Mouse (Mus musculus) lung, postnatal 36 days (tissue): Measurements from ENCODE around the gene Trnau1ap.
"Not testable (repeated sequence)": the region's sequence is repeated elsewhere in the genome, so short reads cannot be mapped to it uniquely, and the experiment has no call there.

Experiments
- DNase-seq: peaks from one replicate; pipeline ENCODE4 v3.0.0; 2022; ENCODE audit warnings: mixed read lengths

The Trnau1ap gene

DNA sequence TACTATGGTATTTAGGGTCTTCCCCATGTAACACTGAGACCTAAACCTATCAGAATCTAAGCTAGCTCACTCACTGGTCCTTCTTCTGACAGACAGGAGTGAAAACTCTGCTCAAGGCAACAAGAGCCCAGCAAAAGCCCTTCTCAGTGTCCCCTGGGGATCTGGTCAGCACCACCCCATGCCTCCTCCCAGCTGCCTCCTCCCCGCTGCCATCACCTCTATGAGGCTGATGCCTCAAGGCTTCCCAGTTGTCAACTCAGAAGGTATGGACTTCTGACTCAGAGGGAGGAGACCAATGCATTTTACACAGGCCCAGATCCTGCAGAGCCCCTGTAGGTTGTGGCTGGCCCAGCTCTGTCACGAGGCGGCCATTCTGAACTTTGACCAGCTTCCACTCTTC, 12.1 kb upstream of the Trnau1ap start:
- no peak for DNase-seq

DNA sequence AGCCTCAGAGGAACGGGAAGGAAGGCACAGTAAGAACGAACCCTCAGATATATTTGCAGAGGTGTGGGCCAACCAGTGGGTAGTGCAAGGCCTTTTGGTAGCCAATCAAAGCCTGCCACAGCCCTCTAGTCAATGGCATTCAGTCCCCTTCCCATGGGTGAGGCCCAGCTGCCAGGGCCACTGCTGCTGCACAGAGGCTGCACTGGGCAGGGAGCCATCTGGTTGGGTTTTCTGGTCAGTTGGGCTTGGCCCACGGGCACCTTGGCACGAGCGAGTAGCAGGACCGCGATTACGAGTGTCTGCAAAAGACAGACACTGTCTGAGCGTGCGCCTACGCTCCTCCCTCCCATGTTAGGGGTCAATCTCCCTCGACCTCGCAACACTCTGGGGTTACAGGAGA, 9.6 kb upstream of the Trnau1ap start:
- DNase-seq, result peak; percentile 7

DNA sequence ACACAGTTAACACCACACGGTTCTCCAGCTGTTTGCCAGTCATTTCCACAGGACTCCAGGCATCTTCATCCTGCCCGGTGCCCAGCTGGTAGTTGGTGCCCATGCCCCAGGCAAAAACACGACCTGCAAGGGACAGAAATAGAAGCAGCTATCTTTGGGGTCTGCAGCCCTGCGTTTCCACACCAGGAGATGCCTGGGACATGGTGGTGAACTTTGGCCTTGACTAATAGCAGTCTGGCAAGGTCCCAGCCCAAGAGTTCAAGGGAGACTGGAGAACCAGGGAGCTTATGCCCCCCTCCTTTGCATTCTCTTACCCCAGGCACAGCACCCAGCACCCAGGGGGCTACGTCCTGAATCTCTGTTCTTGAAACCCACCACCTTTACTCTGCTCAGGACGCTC, 3.5 kb upstream of the Trnau1ap start:
- no peak for DNase-seq

DNA sequence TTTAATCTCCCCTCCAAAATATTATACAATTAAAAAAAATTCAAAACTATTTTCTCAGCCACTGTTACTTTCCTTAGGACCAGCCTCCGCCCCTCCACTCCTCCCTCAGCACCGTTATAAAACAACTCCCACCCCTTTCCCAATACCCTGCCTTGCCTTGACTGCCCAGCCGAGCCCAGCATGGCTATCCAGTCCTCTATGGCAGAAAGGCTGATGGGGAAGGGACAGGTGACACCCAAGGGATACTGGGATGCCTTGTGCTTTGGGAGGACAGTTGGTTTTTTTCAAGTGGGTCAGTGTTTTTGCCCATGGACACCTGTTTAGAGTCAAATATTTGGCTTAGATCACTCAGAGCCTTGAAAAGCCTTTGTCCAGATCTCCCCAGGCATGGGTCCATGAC, 2.6 kb upstream of the Trnau1ap start:
- DNase-seq, result no peak

DNA sequence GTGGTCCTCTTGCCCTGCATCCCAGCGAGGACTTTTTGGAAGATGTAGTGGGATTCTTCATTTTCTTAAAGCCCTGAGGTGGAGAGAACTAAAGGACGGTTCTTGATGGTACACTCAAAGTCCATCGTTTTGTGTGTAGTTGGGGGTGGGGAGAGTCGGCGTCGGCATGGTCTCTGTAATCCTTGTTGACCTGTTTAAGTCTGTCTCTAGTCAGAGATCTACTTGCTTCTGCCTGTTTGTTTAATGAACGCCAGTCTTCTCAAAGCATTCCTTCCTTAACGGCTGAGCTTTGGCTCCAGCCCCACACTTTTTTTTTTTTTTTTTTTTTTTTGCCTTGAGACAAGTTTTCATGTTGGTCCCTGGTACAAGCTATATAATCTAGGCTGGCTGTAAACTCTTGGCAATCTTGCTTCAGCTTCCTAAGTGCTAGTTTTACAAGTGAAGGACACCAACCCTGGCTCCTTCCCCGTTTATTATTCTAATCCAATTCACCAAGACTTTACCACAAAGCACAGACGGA, 557 bp upstream of the Trnau1ap start:
- DNase-seq, result no peak

DNA sequence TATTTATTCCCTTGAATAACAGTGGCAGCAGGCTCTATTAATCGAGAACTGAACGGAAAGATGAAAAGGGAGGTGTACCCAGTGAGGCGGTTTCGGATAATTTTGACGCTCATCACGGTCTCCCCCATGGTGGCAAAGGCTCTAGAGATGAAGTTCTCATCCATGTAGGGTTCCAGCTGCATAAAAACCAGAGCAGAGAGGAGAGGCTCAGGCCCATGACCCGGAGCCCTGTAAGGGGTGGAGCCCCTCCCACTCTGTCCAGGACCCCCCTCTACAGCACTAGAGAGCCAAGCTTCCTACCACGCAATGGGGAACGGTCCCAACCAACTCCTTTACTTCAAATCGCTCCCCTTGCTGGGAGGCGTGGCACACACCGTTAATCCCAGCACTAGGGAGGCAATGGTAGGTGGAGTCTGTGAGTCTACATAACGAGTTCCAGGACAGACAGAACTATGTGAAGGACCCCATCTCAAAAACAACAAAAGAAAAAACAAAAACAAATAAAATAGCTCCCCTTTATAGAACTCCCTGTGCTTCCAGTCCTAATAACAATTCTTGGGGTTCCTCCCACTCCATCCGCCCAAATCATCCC, 851 bp downstream of the Trnau1ap start:
- no peak for DNase-seq

DNA sequence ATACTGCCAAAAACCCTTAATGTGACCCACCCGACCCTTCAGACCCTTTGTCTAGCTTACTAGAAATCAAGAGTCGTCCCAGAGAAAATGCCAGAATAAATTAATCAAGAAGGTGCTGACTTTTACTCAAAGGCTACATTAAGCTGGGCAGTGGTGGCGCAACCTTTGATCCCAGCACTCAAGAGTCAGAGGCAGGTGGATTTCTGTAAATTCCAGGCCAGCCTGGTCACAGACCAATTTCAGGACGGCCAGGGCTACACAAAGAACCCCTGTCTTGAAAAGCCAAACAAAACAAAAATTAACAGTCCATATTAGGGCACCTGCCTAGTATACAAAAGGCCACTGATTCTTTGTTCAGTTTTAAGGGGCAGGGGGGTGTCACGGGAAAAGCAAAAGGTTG, 2.9 kb downstream of the Trnau1ap start:
- no peak for DNase-seq

DNA sequence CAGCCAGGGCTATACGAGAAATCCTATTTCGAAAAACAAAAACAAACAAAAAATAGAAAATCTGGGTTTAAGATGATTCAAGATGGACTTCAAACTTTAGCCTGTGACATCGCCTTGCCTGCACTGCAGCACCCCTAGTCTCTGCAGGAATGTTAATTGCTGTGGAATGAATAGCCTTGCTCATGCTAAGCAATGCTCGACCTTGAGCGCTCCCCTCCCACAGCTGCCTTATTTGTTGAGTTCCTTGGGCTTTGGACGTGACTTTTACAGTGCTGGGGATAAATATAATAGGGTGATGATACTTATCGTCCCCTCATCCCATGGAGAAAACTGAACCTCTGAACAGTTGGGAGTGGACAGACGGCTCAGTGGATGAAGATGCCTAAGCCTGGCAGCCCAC, 13.6 kb downstream of the Trnau1ap start:
- DNase-seq, result no peak

DNA sequence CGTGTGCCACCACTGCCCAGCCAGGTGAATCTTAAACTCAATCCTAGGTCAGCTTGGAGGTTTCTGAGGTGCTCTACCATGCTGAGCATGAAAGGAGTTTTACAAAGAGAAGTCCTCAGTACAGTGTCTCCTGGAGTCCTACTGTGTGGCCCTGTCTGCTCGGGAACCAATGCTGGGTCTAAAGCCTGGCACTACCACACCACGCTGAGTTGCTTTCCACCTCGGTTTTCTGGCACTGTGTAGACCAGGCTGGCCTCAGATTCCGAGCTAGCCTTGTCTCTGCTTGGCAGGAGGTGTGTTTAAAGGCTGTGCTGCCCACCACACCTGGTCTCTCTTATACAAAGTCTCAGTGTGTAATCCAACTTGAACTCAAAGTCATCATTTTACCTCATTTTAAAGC, 16.7 kb downstream of the Trnau1ap start:
- no peak for DNase-seq

DNA sequence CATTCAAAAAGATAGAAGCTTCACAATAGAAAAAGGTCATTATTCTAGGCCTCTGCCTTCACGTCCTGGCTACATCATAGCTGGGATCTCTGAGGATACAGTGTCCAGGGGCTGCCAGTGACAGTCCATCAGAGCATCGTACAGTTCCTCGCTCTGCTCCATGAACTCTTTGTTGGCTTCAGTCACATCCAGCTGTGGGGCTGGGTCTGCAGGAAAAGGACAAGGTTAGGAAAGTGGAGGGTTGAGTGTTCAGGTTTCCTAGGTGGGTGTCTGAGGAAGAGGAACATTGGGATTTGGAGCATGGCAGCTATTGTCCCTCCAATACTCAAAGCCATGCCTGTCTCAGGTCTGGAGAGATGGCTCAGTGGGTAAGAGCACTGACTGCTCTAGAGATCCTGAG, 17.5 kb downstream of the Trnau1ap start:
- no peak for DNase-seq

DNA sequence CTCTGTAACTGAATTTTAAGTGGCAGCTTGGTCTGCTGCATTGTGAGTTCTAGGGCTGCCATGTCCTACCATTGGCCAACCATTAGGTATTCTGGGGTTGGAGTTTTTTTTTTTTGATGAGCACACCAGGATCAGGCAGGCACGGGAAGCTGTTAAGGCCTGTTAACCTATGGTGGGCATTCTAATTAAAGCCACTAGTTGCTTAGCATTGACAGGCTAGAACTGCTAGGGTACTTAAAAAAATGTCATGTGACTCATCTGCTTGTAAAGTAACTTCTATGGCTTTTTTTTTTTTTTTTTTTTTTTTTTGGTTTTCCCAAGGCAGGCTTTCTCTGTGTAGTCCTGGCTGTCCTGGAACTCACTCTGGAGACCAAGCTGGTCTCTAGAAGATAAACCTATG, 18.1 kb downstream of the Trnau1ap start:
- no peak for DNase-seq

DNA sequence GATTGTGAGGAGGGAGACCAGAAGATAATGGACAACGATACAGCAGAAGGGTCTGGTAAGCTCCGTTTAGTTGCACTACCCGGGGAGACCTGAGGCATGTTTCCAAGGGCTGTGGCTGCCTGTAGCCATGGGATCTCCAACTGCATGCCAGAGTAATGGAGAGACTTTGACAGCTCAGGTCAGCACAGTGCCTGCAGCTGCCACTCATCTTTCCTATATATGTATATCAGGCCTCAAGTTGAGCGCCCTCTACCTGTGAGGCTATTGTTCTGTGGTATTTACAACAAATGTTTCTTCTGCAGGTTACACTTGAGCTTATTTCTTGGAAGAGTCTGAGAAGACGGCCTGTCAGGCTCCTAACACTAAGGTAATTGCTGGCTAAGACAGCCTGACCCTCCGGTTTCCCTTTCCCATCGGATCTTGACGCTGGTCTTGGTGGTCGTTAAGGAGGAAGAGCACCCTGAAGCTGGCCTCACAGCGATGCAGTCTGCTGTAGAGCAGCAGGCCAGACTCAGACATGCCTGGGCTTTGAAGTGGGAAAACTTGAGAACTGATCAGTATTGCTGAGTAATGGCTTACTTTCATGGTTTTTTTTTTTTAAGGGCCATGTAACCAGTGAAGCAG, 19.4 kb downstream of the Trnau1ap start:
- peak; percentile 89 for DNase-seq

DNA sequence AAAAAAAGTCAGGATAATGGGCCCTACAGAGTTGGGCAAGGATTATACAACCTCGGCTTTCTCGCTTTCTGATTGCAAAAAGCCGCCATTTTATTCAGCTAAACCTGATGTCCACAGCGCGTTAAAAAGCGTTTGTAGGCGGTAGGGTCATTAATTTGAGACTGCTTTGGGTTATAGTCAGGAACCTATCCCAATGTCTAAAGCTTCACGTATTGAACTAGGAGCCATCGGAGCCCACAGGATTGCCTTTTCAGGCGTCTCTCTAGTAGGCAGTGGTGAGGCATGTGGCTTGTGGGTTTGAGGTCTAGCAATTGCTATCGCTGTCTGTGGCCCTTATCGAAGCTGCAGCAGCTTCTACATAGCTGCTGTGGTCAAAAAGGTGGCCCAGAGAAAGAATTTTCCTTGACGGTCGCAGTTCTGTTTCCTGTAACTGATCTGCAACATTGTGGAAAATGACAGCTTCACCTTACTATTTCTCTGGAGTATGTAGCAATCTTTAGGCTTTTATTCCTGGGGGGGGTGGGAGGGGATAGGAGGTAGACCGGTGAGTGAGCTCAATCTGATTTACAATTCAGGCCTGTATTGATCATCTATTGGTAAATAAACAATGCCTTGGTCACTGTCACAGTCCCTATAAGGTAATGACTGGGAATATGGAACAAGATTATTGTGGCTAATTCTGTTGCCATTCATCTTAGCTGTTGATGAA, 20.0 kb downstream of the Trnau1ap start:
- DNase-seq, result peak; percentile 29

DNA sequence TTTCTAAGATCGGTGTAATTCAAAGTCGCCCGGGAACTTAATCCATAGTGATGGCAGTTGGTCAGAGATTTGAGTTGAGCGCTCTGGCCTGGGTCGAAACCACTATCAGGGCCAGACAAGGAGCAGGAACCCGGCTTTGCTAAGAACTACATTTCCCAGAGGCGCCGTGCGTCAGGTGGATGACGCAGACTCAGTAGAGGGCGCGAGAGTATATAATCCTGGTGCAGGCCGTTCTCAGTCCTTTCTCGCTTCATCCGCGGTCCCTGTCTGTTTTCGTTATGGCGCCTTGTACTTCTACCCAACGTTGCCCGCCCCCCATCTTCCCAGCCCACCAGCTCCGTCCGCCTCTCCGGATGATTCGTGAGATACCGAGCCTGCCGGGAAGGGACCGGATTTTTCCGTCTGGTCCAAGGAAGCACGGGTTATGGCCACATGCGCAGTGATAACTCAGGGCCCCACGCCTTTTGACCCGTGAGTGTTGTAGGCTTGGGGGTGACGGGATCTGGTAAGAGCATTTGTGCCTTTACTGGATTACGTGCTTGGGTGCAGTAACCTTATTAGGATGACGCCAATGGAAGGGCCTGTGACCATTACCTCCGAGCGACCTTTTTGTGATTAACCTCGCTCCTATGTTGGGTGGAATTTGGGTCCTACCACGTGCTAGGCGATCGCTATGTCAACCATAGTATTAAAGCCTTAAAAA, 20.8 kb downstream of the Trnau1ap start:
- peak; percentile 96 for DNase-seq

DNA sequence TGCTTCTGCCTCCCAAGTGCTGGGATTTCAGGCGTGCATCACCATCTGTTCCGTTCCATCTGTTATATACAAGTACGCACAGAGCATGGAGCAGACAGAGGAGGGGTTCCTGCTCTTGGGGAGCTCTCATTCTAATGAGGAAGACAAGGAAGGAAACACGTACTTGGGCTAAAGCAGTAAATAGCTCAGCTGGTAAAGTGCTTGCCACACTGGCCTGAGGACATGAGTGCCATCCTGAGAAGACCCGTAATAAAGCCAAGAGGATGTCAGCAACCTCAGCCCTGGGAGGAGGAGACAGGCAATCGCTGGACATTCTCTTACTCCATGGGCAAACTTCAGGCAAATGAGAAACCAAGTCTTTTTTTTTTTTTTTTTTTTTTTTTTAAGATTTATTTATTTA, 23.3 kb downstream of the Trnau1ap start:
- DNase-seq, result no peak

DNA sequence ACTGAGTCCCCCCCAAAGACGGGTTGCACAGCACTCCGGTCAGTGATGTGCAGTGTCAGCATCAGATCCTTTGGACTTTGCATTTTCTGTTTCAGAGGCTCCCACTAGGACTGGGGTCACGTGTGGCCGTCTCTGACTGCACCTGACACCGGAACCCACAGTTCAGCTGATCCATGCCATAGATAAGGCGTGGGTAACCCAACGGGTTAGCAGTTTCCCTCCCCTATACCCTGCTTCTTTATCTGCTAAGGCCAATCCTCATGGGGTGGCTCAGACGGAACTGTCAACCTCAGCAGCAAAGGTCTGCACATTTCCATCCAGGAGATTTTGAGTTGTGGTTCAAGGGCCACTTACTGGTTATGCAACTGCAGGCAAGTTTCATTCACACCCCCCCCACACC, 24.1 kb downstream of the Trnau1ap start:
- DNase-seq, result no peak

DNA sequence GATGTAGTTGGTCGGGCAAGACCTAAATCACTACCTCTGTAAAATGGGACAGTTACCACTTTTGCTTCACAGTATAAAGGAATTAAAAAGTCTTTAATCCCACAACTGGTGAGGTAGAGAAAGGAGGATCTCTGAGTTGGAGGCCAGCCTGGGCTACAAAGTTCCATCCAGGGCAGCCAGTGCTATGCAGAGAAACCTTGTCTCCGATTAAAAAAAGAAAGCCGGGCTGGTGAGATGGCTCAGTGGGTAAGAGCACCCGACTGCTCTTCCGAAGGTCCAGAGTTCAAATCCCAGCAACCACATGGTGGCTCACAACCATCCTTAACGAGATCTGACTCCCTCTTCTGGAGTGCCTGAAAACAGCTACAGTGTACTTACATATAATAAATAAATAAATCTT, 25.9 kb downstream of the Trnau1ap start:
- DNase-seq, result not testable (repeated sequence)

DNA sequence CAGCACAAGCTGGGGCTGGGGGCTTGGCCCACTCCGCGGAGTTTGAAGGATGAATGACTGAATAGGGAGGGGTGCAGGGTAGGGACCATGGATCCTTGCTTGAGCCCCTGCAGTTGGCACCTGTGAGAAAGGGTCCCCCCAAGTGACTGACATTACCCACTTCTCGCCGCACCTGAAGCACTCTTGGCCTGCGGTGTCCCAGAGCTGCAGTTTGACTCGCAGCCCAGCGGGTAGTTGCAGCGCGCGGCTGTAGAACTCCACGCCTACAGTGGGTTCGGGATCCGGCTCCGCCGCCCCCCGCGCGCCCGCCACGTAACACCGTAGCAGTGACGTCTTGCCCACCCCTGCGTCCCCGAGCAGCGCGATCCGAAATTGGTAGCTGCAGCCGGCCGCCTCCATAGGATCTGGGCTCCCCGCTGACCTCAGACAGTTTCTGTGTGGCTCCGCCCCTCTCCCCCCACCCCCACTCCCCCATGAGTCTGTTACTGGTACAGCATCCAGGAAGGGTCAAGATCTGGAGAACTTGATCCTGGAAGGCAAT, 26.3 kb downstream of the Trnau1ap start, which contains the start of gene Rab42:
Rab42 (minus strand) TSS at position 447 of the 541 bp plus-strand sequence.
- peak; percentile 51 for DNase-seq

DNA sequence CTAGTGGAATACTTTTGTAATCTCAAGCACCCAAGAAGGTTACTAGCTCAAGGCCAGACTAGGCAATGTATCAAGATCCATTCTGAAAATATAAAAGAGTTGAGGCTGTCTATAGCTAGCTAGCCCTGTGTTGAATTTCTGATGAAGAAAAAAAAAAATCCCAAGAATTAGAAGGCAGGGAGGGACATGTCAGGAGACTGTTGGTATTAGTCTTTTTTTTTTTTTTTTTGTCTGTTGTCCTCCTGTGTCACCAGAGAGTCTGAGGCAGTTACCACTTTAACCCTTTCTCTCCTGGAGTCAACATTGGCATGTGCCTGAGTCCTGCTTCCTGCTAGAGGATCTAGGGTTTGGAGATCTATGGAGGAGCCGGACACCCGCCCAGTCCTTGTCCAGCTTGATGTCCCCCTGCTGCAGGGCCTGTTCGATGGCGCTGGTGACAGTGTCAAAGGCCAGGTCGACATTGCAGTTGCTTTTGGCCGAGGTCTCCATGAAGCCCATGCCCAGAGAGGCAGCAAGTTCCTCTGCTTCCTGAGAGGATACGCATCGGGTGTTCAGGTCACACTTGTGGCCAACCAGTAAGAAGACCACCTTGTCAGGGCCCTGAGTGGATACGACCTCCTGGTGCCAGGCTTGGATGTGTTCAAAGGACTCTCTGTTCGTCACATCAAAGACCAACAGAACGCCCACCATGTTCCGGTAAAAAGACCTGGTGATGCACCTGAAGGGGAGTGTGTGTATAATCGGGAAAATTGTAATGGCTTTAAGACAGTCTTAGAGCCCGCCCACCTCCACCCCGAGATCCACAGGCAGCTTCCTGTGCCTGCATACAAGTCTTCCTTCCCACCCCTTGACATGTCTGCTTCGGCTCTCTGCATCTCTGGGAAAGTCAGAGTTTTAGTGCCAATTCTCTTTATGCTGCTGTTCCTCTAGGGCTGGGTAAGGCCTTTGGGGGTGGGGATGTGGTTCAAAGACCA, 27.1 kb downstream of the Trnau1ap start:
- no peak for DNase-seq

DNA sequence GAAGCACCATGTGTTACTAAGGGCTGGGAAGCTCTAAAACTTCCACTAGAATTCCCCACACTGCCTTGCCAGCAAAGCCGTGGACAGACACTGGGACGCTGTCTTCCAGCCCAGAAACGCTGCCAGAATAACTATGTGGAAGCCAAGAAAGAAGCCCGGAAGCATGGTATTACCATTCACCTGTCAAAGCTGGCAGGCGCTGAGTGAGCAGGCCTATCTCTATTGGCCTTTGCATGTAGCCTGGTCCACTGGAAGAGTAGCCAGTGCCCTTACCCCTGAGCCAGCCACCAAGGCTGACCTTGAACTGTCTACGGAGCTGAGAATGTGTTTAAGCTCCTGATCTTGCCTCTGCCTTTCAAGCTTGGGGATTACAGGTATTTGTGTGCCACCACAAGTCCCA, 27.9 kb downstream of the Trnau1ap start:
- DNase-seq, result no peak

DNA sequence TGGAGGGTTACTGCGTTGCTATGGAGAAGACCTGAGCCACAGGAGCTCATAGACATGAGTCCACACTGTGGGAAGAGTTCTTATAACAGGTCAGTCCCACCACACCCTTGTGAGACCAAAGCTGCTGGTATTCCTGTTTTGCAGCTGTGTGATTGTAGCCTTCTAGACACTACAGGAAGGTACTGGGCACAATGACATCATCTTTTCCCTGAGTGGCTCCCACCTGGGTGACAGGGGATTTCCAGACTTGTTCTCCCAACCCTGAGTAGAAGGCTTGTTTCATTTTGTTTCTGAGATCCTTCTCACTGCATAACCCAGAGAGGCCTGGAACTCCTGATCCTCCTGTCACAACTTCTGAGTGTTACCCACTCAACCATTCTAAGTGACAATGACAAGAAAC, 29.5 kb downstream of the Trnau1ap start:
- DNase-seq, result no peak
